Mouse (Mus musculus) small intestine, adult 2 months (tissue): Measurements from ENCODE around the gene 6430548M08Rik. TPM values are rescaled to one million over a fixed set of nuclear protein-coding genes. Genes with fewer than 3 reads are reported as not detected.

ENCODE experiments used
- H3K27ac ChIP-seq: fragments of 200-500 bp; 2 replicates; pipeline ENCODE4 v1.5.1; 2012; ENCODE audit warnings: low read depth, low read length, control low read depth, inconsistent platforms; ENCODE audit not compliant: insufficient read depth
- H3K27me3 ChIP-seq: fragments of 200-500 bp; 2 replicates; pipeline ENCODE4 v1.6.1; 2012; ENCODE audit warnings: mild to moderate bottlenecking, moderate library complexity, low read length, inconsistent platforms; ENCODE audit not compliant: control insufficient read depth, insufficient read depth
- H3K36me3 ChIP-seq: fragments of 200-500 bp; 2 replicates; pipeline ENCODE4 v1.6.1; 2012; ENCODE audit warnings: mild to moderate bottlenecking, low read length, control low read depth, inconsistent platforms; ENCODE audit not compliant: control insufficient read depth, insufficient read depth
- H3K4me1 ChIP-seq: fragments of 200-500 bp; 2 replicates; pipeline ENCODE4 v1.6.1; 2012; ENCODE audit warnings: low read length, inconsistent platforms, mixed read lengths; ENCODE audit not compliant: control insufficient read depth, insufficient read depth, insufficient read length
- H3K4me3 ChIP-seq: fragments of 200-500 bp; 2 replicates; pipeline ENCODE4 v1.5.1; 2012; ENCODE audit warnings: low read depth, mild to moderate bottlenecking, control low read depth, inconsistent platforms, low read length, moderate library complexity
- CTCF ChIP-seq: fragments of 200-500 bp; IDR thresholded peaks from 2 replicates; pipeline ENCODE4 v1.5.1; 2012; ENCODE audit warnings: low read depth, mild to moderate bottlenecking, control low read depth, inconsistent platforms, low read length, moderate library complexity, mixed read lengths; ENCODE audit not compliant: insufficient replicate concordance, insufficient read length; ENCODE audit errors: extremely low read depth
- POLR2A ChIP-seq: fragments of 200-500 bp; IDR thresholded peaks from 2 replicates; pipeline ENCODE4 v1.6.1; 2012; ENCODE audit warnings: low read depth, mild to moderate bottlenecking, control low read depth, inconsistent platforms, low read length, moderate library complexity
- WGBS: fragments of 180-500 bp; shearing (Covaris S2); methylation state at CpG from one replicate; pipeline ENCODE4 v1.1.7; 2018; 5-methylcytosine and 5-hydroxymethylcytosine counted together
- polyA plus RNA-seq: library from polyadenylated mRNA; depleted of rRNA; stranded (reverse); fragments of >200 nt; gene quantifications from 2 replicates; pipeline ENCODE4 v1.2.3, GENCODE M21; 2012

Gene 6430548M08Rik
- polyA plus RNA-seq, 1 experiment = 22.6 TPM

DNA sequence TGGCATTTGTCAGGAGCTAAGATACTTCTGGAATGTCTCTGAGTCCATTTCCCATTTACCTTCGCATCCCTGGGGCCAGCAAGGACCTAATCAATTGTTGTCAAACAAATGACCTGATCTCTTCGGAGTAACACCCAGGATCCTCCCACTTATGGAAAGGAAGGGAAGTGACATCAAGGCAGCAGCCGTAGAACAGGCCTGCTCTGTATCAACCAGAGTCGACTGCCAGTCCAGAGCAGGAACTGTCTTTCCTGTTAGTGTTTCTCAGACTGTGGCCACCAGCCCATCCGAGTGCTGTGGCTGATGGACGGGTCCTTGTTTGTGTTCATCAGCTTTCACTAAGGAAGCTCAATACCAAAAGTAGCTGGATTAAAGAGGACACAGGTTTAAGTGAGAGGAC lies 10.3 kb downstream of the 6430548M08Rik start:
- TF ChIP-seq CTCF (no peak), POLR2A (no peak)
- no peak overlapping the region for H3K27ac ChIP-seq
- 38% methylated on average over 6 of the region's 6 CpGs for WGBS
- no peak overlapping the region for H3K4me3 ChIP-seq
- no peaks in the 10 kb centered on the region for H3K27me3 ChIP-seq
- H3K4me1 ChIP-seq = peaks cover 9% of the 10 kb centered on the region; the same call in 1 of the 2 replicates
- no peaks in the 10 kb centered on the region for H3K36me3 ChIP-seq

DNA sequence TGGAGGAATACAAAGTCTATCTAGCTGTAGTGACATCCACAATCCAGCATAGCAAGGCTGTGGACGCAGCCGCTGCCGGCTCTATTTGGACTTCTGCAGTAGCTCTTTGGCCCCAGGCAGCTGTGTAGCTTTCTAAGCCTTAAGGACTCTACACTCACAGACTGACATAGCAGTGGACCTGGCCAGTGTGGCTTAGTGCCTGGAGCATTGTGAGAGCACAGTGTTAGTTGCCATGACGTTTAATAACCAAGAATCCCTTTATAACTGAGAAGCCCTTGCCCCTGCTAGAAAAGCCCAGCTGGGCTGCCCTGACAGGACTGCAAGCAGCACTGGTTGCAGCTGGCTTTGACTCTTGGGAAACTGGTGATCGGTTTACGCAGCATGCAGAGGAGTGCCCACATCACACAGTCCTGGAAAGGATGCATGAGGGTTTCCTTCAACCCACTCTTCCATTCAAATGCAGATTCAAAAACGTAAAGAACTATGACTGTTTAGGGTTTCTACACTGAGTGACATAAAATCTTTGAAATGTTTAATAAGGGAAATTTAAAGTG lies 11.0 kb downstream of the 6430548M08Rik start:
- no peak overlapping the region for H3K27ac ChIP-seq
- H3K4me1 ChIP-seq = peaks cover 9% of the 10 kb centered on the region; the same call in 1 of the 2 replicates
- 82% methylated on average over 7 of the region's 7 CpGs for WGBS
- TF ChIP-seq POLR2A = no peak
- no peak for TF ChIP-seq CTCF
- H3K36me3 ChIP-seq = no peaks in the 10 kb centered on the region
- H3K4me3 ChIP-seq = no peak overlapping the region
- no peaks in the 10 kb centered on the region for H3K27me3 ChIP-seq

DNA sequence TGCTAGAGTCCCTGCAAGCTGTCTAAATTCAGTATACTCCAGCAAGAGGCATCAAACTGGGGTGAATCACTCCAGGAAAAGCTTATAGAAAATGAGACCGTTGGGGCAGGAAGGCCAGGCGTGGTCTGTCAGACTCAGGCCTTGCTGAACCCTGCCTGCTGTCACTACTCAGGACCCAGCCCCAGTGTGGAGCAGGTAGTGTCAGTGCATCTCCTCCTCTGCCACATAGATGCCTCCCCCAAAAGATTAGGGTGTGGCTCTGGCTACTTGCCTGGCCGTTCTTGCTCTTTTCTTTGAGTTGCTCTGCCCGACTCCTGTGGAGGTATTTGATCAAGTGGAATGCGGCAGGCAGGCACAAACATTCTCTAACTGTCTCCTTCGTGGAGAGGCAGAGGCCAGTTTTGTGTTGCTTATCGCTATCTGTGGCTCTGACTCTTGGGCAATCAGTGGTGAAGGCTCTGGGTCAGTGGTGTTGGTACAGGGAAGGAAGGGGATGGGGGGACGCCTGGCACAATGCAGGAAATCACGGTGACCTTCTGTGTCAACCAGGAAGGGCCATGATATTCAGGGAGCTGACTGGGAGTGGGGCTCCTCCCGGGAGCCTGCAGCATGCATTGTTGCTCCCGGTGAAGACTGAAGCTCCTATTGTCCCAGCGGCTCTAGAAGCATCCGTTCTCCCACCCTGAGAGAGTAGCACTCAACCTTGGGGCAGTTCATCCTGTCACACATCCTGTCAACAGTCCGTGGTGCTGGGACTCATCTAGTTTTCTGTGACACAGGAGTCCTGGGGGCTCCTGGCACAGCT lies 12.6 kb downstream of the 6430548M08Rik start:
- Histone ChIP-seq H3K4me1 (peaks cover 9% of the 10 kb centered on the region; the same call in 1 of the 2 replicates), H3K27ac (peak overlapping the region; percentile 24; the same call in 1 of the 2 replicates)

DNA sequence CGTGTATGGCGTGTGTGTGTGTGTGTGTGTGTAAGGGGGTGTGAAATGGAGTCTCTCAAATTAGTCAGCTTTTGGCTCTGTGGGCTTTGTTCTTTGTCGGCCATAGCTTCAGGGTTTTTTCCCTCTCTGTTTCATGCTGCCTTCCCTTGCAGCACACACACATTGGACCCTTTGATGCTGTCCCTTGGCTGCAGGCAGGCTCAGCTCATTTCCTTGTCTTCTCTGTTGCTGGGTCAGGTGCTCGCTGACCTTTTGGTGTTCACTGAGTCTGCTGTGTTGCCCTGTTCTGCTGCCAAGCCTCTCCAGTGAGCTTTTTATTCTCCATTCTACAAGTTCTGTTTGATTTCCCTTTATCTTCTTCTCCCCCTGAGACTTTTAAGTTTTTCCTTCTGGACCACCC lies 15.6 kb downstream of the 6430548M08Rik start:
- H3K4me3 ChIP-seq = no peak overlapping the region
- TF ChIP-seq POLR2A = no peak
- TF ChIP-seq CTCF = no peak
- H3K36me3 ChIP-seq = no peaks in the 10 kb centered on the region
- no peaks in the 10 kb centered on the region for H3K27me3 ChIP-seq
- H3K27ac ChIP-seq = no peak overlapping the region
- 89% methylated on average over 4 of the region's 4 CpGs for WGBS
- H3K4me1 ChIP-seq = peaks cover 9% of the 10 kb centered on the region; the same call in 1 of the 2 replicates

More for the DNA sequence above, 12.6 kb downstream of the 6430548M08Rik start:
- Histone ChIP-seq H3K27me3 (no peaks in the 10 kb centered on the region), H3K4me3 (no peak overlapping the region), H3K36me3 (no peaks in the 10 kb centered on the region)
- 34% methylated on average over 14 of the region's 14 CpGs for WGBS
- TF ChIP-seq POLR2A = no peak
- no peak for TF ChIP-seq CTCF

DNA sequence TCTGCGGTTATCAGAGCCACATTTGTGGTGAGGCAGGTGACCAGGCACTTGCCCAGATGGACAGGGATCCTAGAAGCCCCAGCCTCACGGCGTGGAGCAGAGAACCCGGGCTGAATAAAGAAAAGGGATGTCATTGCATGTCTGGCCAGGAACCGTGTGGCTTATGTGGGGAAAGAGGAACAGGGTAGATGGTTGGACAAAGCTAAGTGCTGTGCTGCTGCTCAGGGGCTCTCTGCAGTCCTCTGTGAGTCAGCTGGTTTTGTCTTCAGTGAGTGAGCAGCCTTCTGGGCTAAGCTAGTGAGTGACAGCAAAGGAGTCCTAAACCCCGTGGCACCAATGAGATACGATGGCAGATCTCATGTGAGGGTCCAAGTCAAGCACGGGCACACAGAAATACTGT lies 17.2 kb downstream of the 6430548M08Rik start:
- Histone ChIP-seq H3K36me3 (no peaks in the 10 kb centered on the region), H3K4me1 (peaks cover 9% of the 10 kb centered on the region; the same call in 1 of the 2 replicates), H3K27ac (no peak overlapping the region), H3K27me3 (no peaks in the 10 kb centered on the region), H3K4me3 (no peak overlapping the region)
- 78% methylated on average over 8 of the region's 8 CpGs for WGBS
- TF ChIP-seq POLR2A = no peak
- no peak for TF ChIP-seq CTCF

DNA sequence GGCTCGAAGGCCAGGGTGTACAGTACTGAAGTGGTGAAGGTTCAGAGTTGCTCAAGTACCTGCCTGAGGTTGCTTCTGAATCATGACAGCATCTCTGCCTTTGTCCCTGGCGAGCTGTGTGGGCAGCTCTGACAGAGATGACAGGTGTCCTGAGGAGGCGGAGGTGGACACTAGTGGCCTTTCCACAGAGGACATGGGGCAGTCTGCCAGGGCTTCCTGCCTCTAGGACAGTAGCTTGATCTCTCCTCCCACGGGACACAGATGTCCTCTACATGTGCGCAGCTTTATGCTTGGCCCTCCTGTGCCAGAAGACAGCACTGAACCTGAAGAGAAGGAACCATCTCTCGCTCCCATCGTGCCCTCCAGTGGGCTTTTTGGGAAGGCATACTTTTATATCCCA lies 19.2 kb downstream of the 6430548M08Rik start:
- TF ChIP-seq CTCF = no peak
- no peak for TF ChIP-seq POLR2A
- Histone ChIP-seq H3K36me3 (no peaks in the 10 kb centered on the region), H3K27ac (no peak overlapping the region), H3K4me1 (peaks cover 10% of the 10 kb centered on the region; the same call in 1 of the 2 replicates), H3K4me3 (no peak overlapping the region), H3K27me3 (no peaks in the 10 kb centered on the region)
- WGBS = 82% methylated on average over 7 of the region's 7 CpGs

GRCm38 (mm10) chr8:120135687-120136086 lies 21.7 kb downstream of the 6430548M08Rik start:
- no peak overlapping the region for H3K4me3 ChIP-seq
- H3K27ac ChIP-seq = no peak overlapping the region
- H3K36me3 ChIP-seq = no peaks in the 10 kb centered on the region
- H3K27me3 ChIP-seq = no peaks in the 10 kb centered on the region
- WGBS = 92% methylated on average over 7 of the region's 7 CpGs
- peaks cover 28% of the 10 kb centered on the region for H3K4me1 ChIP-seq
- TF ChIP-seq CTCF (no peak), POLR2A (no peak)
